Mouse (Mus musculus) G1E (cell line): ENCODE data around the gene Tmc8. TPM values are rescaled to one million over a fixed set of nuclear protein-coding genes. Genes with fewer than 3 reads are reported as not detected.

Source experiments
- ATAC-seq: 2 replicates; pipeline ENCODE4 v1.8.0; 2016; ENCODE audit warnings: mild to moderate bottlenecking; ENCODE audit not compliant: insufficient number of reproducible peaks, poor library complexity, low FRiP score, severe bottlenecking; ENCODE audit errors: extremely low read depth
- DNase-seq: peaks from one replicate; pipeline ENCODE4 v3.0.0; 2012; ENCODE audit warnings: low spot score
- H3K27me3 ChIP-seq: 2 replicates; pipeline ENCODE4 v1.6.1; 2012; ENCODE audit warnings: mild to moderate bottlenecking, low read length, inconsistent platforms; ENCODE audit not compliant: insufficient read depth
- H3K36me3 ChIP-seq: replicated peaks from 2 replicates; pipeline ENCODE3; 2012; ENCODE audit warnings: mild to moderate bottlenecking, inconsistent platforms
- H3K4me1 ChIP-seq: 2 replicates; pipeline ENCODE4 v1.6.1; 2012; ENCODE audit warnings: low read depth, low read length, inconsistent platforms, mixed read lengths; ENCODE audit not compliant: insufficient read depth
- H3K4me3 ChIP-seq: 2 replicates; pipeline ENCODE4 v1.5.1; 2012; ENCODE audit warnings: low read depth, mild to moderate bottlenecking, inconsistent platforms, low read length, moderate library complexity, mixed read lengths
- H3K9me3 ChIP-seq: replicated peaks from 2 replicates; pipeline ENCODE4 v1.6.1; 2012; ENCODE audit warnings: inconsistent platforms
- CTCF ChIP-seq: IDR thresholded peaks from 2 replicates; pipeline ENCODE4 v1.5.1; 2012; ENCODE audit warnings: low read depth, low read length, inconsistent platforms, mixed read lengths
- GATA1 ChIP-seq: IDR thresholded peaks from 2 replicates; pipeline ENCODE4 v1.6.1; 2012; ENCODE audit warnings: borderline replicate concordance, low read length, inconsistent platforms, mixed read lengths
- GATA2 ChIP-seq: IDR thresholded peaks from 2 replicates; pipeline ENCODE4 v1.6.1; 2012; ENCODE audit warnings: low read depth, low read length, inconsistent platforms, borderline replicate concordance
- POLR2AphosphoS5 ChIP-seq: IDR thresholded peaks from 2 replicates; pipeline ENCODE4 v1.6.1; 2012; ENCODE audit warnings: low read depth, low read length, inconsistent platforms; ENCODE audit not compliant: insufficient replicate concordance
- TAL1 ChIP-seq: conservative IDR thresholded peaks from 2 replicates; pipeline ENCODE4 v1.6.1; 2012; ENCODE audit warnings: low read depth, low read length, inconsistent platforms, mixed read lengths
- polyA plus RNA-seq: library from polyadenylated mRNA; stranded (reverse); fragments of >175 nt; gene quantifications from 2 replicates; pipeline ENCODE4 v1.2.3, GENCODE M21; 2012
- total RNA-seq, 2 experiments: library from RNA; stranded (forward) in 1 of 2; stranded (reverse) in 1 of 2; fragments of 200-1000 nt in 1 of 2; fragments of >200 nt in 1 of 2; fragmentation: Nextera tagmentation in 1 of 2; gene quantifications; 2 replicates each; pipeline ENCODE4 v1.2.3; 2014 to 2017

Tmc8 gene
- total and polyA plus RNA-seq, 3 experiments = 3.4 to 43.8 (median 26.9) TPM

- ATAC-seq (no peak), DNase-seq (no peak)
- Histone ChIP-seq H3K9me3 (no peaks in the 10 kb centered on the region), H3K4me3 (no peak overlapping the region), H3K27me3 (no peaks in the 10 kb centered on the region), H3K36me3 (peaks cover 100% of the 10 kb centered on the region), H3K4me1 (peaks cover 90% of the 10 kb centered on the region)
- TF ChIP-seq CTCF = no peak
- no peak for TF ChIP-seq TAL1
- no peak for TF ChIP-seq GATA2
- TF ChIP-seq GATA1 = no peak
- TF ChIP-seq POLR2AphosphoS5 = no peak
Observed at GRCm38 (mm10) chr11:117819095-117819494, 37.2 kb downstream of the Tmc8 start.

- Histone ChIP-seq H3K4me3 (no peak overlapping the region), H3K9me3 (no peaks in the 10 kb centered on the region), H3K4me1 (peaks cover 88% of the 10 kb centered on the region), H3K27me3 (no peaks in the 10 kb centered on the region), H3K36me3 (peaks cover 94% of the 10 kb centered on the region)
- TF ChIP-seq GATA1 = no peak
- no peak for TF ChIP-seq CTCF
- no peak for TF ChIP-seq POLR2AphosphoS5
- no peak for TF ChIP-seq GATA2
- no peak for TF ChIP-seq TAL1
- ATAC-seq (no peak), DNase-seq (no peak)
Observed at GRCm38 (mm10) chr11:117820173-117820572, 38.3 kb downstream of the Tmc8 start.

DNA sequence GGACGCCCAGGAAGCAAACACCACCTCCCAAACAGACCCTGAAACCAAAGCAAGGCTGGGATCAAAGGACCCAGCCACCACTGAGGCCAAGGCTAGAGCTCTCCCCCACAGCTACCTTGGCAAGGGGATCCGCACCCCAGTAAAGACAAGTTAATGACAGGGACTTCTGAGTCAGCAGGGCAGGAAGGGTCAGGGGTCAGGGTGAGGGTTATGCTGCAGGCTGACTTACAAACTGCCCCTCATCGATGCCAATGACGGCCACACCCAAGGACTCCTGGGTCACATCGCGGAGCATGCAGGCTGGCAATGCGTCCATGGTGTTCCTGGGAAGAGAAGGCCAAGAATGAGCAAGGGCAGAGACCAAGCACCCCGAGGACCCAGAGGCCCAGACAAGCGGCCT lies 40.0 kb downstream of the Tmc8 start:
- no peaks in the 10 kb centered on the region for H3K9me3 ChIP-seq
- no peaks in the 10 kb centered on the region for H3K27me3 ChIP-seq
- DNase-seq = no peak
- peaks cover 89% of the 10 kb centered on the region for H3K4me1 ChIP-seq
- TF ChIP-seq CTCF (no peak), GATA2 (no peak), POLR2AphosphoS5 (no peak), GATA1 (no peak), TAL1 (no peak)
- H3K36me3 ChIP-seq = peaks cover 77% of the 10 kb centered on the region
- ATAC-seq = no peak
- peak overlapping the region; percentile 40; the same call in 1 of the 2 replicates for H3K4me3 ChIP-seq

GRCm38 (mm10) chr11:117822728-117823241 lies 40.9 kb downstream of the Tmc8 start:
- no peaks in the 10 kb centered on the region for H3K9me3 ChIP-seq
- DNase-seq = no peak
- H3K4me3 ChIP-seq = peak overlapping the region; percentile 10; the same call in 1 of the 2 replicates
- ATAC-seq = no peak
- no peaks in the 10 kb centered on the region for H3K27me3 ChIP-seq
- peaks cover 91% of the 10 kb centered on the region for H3K4me1 ChIP-seq
- no peak for TF ChIP-seq POLR2AphosphoS5
- TF ChIP-seq CTCF = no peak
- TF ChIP-seq GATA1 = no peak
- no peak for TF ChIP-seq GATA2
- no peak for TF ChIP-seq TAL1
- peaks cover 68% of the 10 kb centered on the region for H3K36me3 ChIP-seq

DNA sequence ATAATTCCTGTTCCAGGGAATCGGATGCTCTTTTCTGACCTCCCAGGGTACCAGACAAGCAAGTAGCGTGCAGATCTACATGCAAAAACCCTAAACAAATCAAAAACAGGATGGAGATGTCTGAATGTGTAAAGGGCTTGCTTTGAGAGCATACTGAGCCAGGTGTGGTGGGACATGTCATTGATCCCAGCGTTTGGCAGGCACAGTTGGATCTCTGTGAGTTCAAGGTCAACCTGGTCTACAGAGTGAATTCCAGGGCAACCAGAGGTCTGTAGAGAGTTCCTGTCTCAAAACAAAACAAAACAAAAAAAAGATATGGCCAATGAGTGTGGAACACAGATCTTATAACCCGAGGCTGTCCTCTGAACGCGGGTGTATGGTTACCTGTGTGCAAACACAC lies 41.5 kb downstream of the Tmc8 start:
- Histone ChIP-seq H3K4me1 (peaks cover 90% of the 10 kb centered on the region), H3K36me3 (peaks cover 62% of the 10 kb centered on the region), H3K4me3 (no peak overlapping the region), H3K27me3 (no peaks in the 10 kb centered on the region), H3K9me3 (no peaks in the 10 kb centered on the region)
- ATAC-seq = no peak
- TF ChIP-seq CTCF = no peak
- no peak for TF ChIP-seq POLR2AphosphoS5
- TF ChIP-seq TAL1 = no peak
- no peak for TF ChIP-seq GATA1
- no peak for TF ChIP-seq GATA2
- DNase-seq = no peak

DNA sequence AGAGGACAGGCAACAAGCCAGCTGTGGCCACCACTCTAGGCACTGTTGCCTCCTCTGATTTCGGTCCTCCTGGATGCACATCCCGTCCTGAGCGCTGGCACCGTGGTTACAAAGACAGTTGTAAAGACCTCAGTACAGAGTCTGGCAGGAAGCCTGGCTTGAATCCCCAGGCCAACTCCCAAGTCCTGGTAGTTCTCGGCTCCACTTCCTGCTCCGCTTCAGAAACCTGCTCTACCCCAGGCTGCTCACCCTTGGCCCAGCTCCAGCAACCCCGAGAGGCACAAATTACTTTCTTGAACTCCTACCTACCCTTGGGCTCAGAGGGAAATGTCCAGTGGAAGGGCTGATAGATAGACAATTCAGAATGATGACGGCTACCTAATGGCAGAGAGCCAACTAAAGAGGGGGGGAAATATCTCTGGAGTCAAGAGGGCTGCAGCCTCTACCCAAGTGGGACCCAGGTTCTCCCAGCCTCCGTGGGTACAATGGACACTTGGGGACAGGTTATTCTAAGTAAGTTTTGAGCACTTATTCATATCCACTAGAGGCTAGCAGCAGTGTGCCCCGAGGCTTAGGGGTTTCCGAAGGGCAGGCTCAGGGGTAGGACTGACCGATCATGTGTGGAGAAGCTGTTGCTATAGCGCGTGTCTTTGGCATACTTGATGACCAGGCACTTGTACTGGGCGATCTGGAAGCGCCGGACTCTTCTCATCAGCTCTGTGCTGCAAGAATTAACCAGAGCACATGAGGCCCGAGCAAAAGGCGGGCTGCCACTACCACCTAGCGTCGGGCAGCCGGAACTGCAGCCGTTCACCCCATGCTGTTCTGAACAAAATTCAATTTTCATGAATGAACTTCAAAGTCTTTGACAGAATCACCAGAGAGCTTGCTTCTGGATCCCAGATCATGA lies 42.4 kb downstream of the Tmc8 start:
- 0 out of 2 replicates have a peak, but pooled peaks have one; percentile 36 for ATAC-seq
- DNase-seq = peak; percentile 70
- Histone ChIP-seq H3K36me3 (peaks cover 52% of the 10 kb centered on the region), H3K4me1 (peaks cover 89% of the 10 kb centered on the region), H3K27me3 (no peaks in the 10 kb centered on the region), H3K9me3 (no peaks in the 10 kb centered on the region), H3K4me3 (peak overlapping the region; percentile 79)
- peak; percentile 75 for TF ChIP-seq CTCF
- TF ChIP-seq GATA2 = no peak
